Mouse (Mus musculus) hematopoietic stem cell, adult 5-6 weeks (primary cell): Measurements from ENCODE around the gene Vamp5. TPM values are rescaled to one million over a fixed set of nuclear protein-coding genes. Genes with fewer than 3 reads are reported as not detected.

Source experiments
- ATAC-seq, 2 experiments: fragments of 125-278 bp in 1 of 2; replicated peaks in 1 of 2; 2 replicates each; pipeline ENCODE4 v1.8.0; 2016 to 2017; ENCODE audit warnings: inconsistent platforms in 2 of 2, mild to moderate bottlenecking in 2 of 2, moderate number of reproducible peaks in 2 of 2, low read depth in 1 of 2, moderate TSS enrichment in 1 of 2; ENCODE audit not compliant: low FRiP score in 2 of 2, poor library complexity in 2 of 2, severe bottlenecking in 2 of 2, insufficient read depth in 1 of 2, low TSS enrichment in 1 of 2
- total RNA-seq: library from RNA; stranded (forward); fragments of 172-1452, 232-1000 nt; gene quantifications from 2 replicates; pipeline ENCODE4 v1.2.3, GENCODE M21; 2017

The Vamp5 gene
- total RNA-seq, 1 experiment from 2014 or later, result 57.2 TPM

- no peak for ATAC-seq
Observed at GRCm38 (mm10) chr6:72357164-72358079, 22.8 kb downstream of the Vamp5 start.

- no peak for ATAC-seq
Observed at GRCm38 (mm10) chr6:72356001-72356532, 24.2 kb downstream of the Vamp5 start.

- ATAC-seq, result peak; percentile 42 to 61
Observed at GRCm38 (mm10) chr6:72355066-72355911, 25.0 kb downstream of the Vamp5 start, which contains the start of gene Tmem150a. TSS of gene Tmem150a (plus strand) at chr6:72355447.

GRCm38 (mm10) chr6:72354025-72354424 lies 26.2 kb downstream of the Vamp5 start:
- no peak for ATAC-seq

GRCm38 (mm10) chr6:72352636-72353405 lies 27.4 kb downstream of the Vamp5 start:
- ATAC-seq, result no peak

GRCm38 (mm10) chr6:72350214-72350613 lies 30.1 kb downstream of the Vamp5 start:
- no peak for ATAC-seq

GRCm38 (mm10) chr6:72348411-72348810 lies 31.9 kb downstream of the Vamp5 start:
- ATAC-seq, result no peak

GRCm38 (mm10) chr6:72347166-72347941 lies 32.9 kb downstream of the Vamp5 start, which contains the start of gene 0610030E20Rik:
TSS of gene 0610030E20Rik (plus strand) at chr6:72347317.
- peak; percentile 43 to 54 for ATAC-seq

- no peak for ATAC-seq
Observed at GRCm38 (mm10) chr6:72346261-72346660, 34.0 kb downstream of the Vamp5 start.

- no peak for ATAC-seq
Observed at GRCm38 (mm10) chr6:72345633-72346032, 34.6 kb downstream of the Vamp5 start.

- ATAC-seq, result peak; percentile 73 to 79
Observed at GRCm38 (mm10) chr6:72345074-72345567, 35.1 kb downstream of the Vamp5 start, which contains the start of gene Usp39. TSS of gene Usp39 (minus strand) at chr6:72345184.

- no peak for ATAC-seq
Observed at GRCm38 (mm10) chr6:72344396-72345073, 35.7 kb downstream of the Vamp5 start.

- no peak for ATAC-seq
Observed at GRCm38 (mm10) chr6:72340481-72340880, 39.8 kb downstream of the Vamp5 start.

- peak in 1 of 2 experiments; percentile 58; a peak in 1 of 4 replicates for ATAC-seq
Observed at GRCm38 (mm10) chr6:72333111-72333510, 47.2 kb downstream of the Vamp5 start.

GRCm38 (mm10) chr6:72330133-72330532 lies 50.1 kb downstream of the Vamp5 start:
- ATAC-seq, result peak in 1 of 2 experiments; percentile 81; a peak in 2 of 4 replicates
